Mouse (Mus musculus) CH12.LX (cell line): ENCODE results near the gene AI837181. TPM values are rescaled to one million over a fixed set of nuclear protein-coding genes. Genes with fewer than 3 reads are reported as not detected.

Source experiments
- DNase-seq: peaks from one replicate; pipeline ENCODE4 v3.0.0-alpha.2; 2013; ENCODE audit errors: extremely low read depth
- H3K27ac ChIP-seq: 2 replicates; pipeline ENCODE4 v1.5.1; 2012; ENCODE audit warnings: low read depth, mild to moderate bottlenecking, control low read depth, moderate library complexity; ENCODE audit not compliant: insufficient read depth
- H3K27me3 ChIP-seq: replicated peaks from 2 replicates; pipeline ENCODE3; 2012; ENCODE audit warnings: inconsistent platforms
- H3K36me3 ChIP-seq, 2 experiments: replicated peaks in 1 of 2; 2 replicates each; pipeline versions ENCODE3 to v1.6.1; 2012; ENCODE audit warnings: inconsistent platforms in 1 of 2, low read length in 1 of 2, mild to moderate bottlenecking in 1 of 2, mixed read lengths in 1 of 2, moderate library complexity in 1 of 2; ENCODE audit not compliant: control insufficient read depth in 1 of 2, insufficient read depth in 1 of 2
- H3K4me1 ChIP-seq, 2 experiments: 2 replicates each; pipeline ENCODE4 v1.6.1; 2012; ENCODE audit warnings: inconsistent platforms in 1 of 2, moderate library complexity in 1 of 2; ENCODE audit not compliant: insufficient read depth in 2 of 2, control insufficient read depth in 1 of 2
- H3K4me2 ChIP-seq: 2 replicates; pipeline ENCODE4 v1.6.1; 2012; ENCODE audit warnings: low read depth, mild to moderate bottlenecking, control low read depth; ENCODE audit not compliant: poor library complexity, insufficient read depth, severe bottlenecking
- H3K4me3 ChIP-seq, 3 experiments: fragments of 150-350 bp in 1 of 3; sonication (generic) in 1 of 3; replicated peaks in 1 of 3; 2 replicates each; pipeline versions ENCODE3 to v1.5.1; 2011 to 2012; ENCODE audit warnings: low read depth in 2 of 3, low read length in 2 of 3, mild to moderate bottlenecking in 2 of 3, moderate library complexity in 2 of 3, control low read depth in 1 of 3, improper control_type of control experiment in 1 of 3, inconsistent platforms in 1 of 3, mixed read lengths in 1 of 3; ENCODE audit not compliant: poor library complexity in 1 of 3
- H3K79me2 ChIP-seq: replicated peaks from 2 replicates; pipeline ENCODE4 v1.6.1; 2012; ENCODE audit warnings: mild to moderate bottlenecking, moderate library complexity; ENCODE audit not compliant: control insufficient read depth, poor library complexity, insufficient read depth, severe bottlenecking; ENCODE audit errors: extremely low read depth
- H3K9ac ChIP-seq: 2 replicates; pipeline ENCODE4 v1.6.1; 2012; ENCODE audit warnings: low read depth, mild to moderate bottlenecking, control low read depth, moderate library complexity; ENCODE audit not compliant: insufficient read depth
- H3K9me3 ChIP-seq: replicated peaks from 2 replicates; pipeline ENCODE3; 2012; ENCODE audit warnings: low read length, inconsistent platforms, mixed read lengths
- BHLHE40 ChIP-seq: IDR thresholded peaks from 2 replicates; pipeline ENCODE4 v1.6.1; 2011; ENCODE audit warnings: mild to moderate bottlenecking, low read depth, low read length, improper control_type of control experiment
- CHD1 ChIP-seq: IDR thresholded peaks from 2 replicates; pipeline ENCODE4 v1.6.1; 2012; ENCODE audit warnings: low read depth, low read length, improper control_type of control experiment, inconsistent platforms
- CHD2 ChIP-seq: IDR thresholded peaks from 2 replicates; pipeline ENCODE4 v1.6.1; 2011; ENCODE audit warnings: low read length, improper control_type of control experiment
- CTCF ChIP-seq, 2 experiments: IDR thresholded peaks in 1 of 2; conservative IDR thresholded peaks in 1 of 2; 2 replicates each; pipeline ENCODE4 v1.5.1; 2011 to 2012; ENCODE audit warnings: low read depth in 2 of 2, low read length in 2 of 2, improper control_type of control experiment in 1 of 2, inconsistent platforms in 1 of 2, mild to moderate bottlenecking in 1 of 2, moderate library complexity in 1 of 2
- ELF1 ChIP-seq: IDR thresholded peaks from 2 replicates; pipeline ENCODE4 v1.6.1; 2014; ENCODE audit warnings: low read depth, mild to moderate bottlenecking, inconsistent platforms, low read length, improper control_type of control experiment
- ETS1 ChIP-seq: conservative IDR thresholded peaks from 2 replicates; pipeline ENCODE4 v1.6.1; 2012; ENCODE audit warnings: low read depth, mild to moderate bottlenecking, inconsistent platforms, low read length, improper control_type of control experiment, moderate library complexity
- IRF4 ChIP-seq: IDR thresholded peaks from 2 replicates; pipeline ENCODE4 v1.6.1; 2014; ENCODE audit warnings: low read depth, mild to moderate bottlenecking, inconsistent platforms, low read length, improper control_type of control experiment
- JUND ChIP-seq: conservative IDR thresholded peaks from 2 replicates; pipeline ENCODE4 v1.6.1; 2011; ENCODE audit warnings: low read depth, low read length, improper control_type of control experiment
- KAT2A ChIP-seq: IDR thresholded peaks from 2 replicates; pipeline ENCODE4 v1.6.1; 2012; ENCODE audit warnings: low read length, improper control_type of control experiment, inconsistent platforms; ENCODE audit not compliant: insufficient replicate concordance
- MAFK ChIP-seq: IDR thresholded peaks from 2 replicates; pipeline ENCODE4 v1.6.1; 2011; ENCODE audit warnings: low read length, improper control_type of control experiment; ENCODE audit not compliant: insufficient replicate concordance
- MAX ChIP-seq: IDR thresholded peaks from 2 replicates; pipeline ENCODE4 v1.6.1; 2011; ENCODE audit warnings: low read length, improper control_type of control experiment
- NRF1 ChIP-seq: IDR thresholded peaks from 2 replicates; pipeline ENCODE4 v1.6.1; 2014; ENCODE audit warnings: low read depth, mild to moderate bottlenecking, inconsistent platforms, low read length, improper control_type of control experiment, moderate library complexity
- POLR2AphosphoS2 ChIP-seq: IDR thresholded peaks from 2 replicates; pipeline ENCODE4 v1.6.1; 2011; ENCODE audit warnings: low read depth, low read length, improper control_type of control experiment
- RAD21 ChIP-seq: IDR thresholded peaks from 2 replicates; pipeline ENCODE4 v1.6.1; 2011; ENCODE audit warnings: low read depth, mild to moderate bottlenecking, low read length, improper control_type of control experiment, moderate library complexity
- SMC3 ChIP-seq: IDR thresholded peaks from 2 replicates; pipeline ENCODE4 v1.6.1; 2011; ENCODE audit warnings: low read depth, low read length, improper control_type of control experiment
- TCF12 ChIP-seq: IDR thresholded peaks from 2 replicates; pipeline ENCODE4 v1.6.1; 2014; ENCODE audit warnings: low read depth, mild to moderate bottlenecking, inconsistent platforms, low read length, improper control_type of control experiment
- ZC3H11A ChIP-seq: IDR thresholded peaks from 2 replicates; pipeline ENCODE4 v1.6.1; 2012; ENCODE audit warnings: low read depth, mild to moderate bottlenecking, inconsistent platforms, low read length, improper control_type of control experiment
- ZKSCAN1 ChIP-seq: IDR thresholded peaks from 2 replicates; pipeline ENCODE4 v1.6.1; 2012; ENCODE audit warnings: low read depth, inconsistent platforms, low read length, improper control_type of control experiment, borderline replicate concordance
- dilution Hi-C: fragments of 300-500 bp; cut with MboI; formaldehyde crosslinking; loops from 2 replicates; pipeline ENCODE4 v1.14.3; 2020; ENCODE audit warnings: low sequenced_read_pairs; ENCODE audit not compliant: extremely low pct_unique_long_range_greater_than_20kb, extremely low pct_ligation_motif_present
- in situ Hi-C: fragments of 300-500 bp; cut with MboI; formaldehyde crosslinking; loops from 3 replicates; pipeline ENCODE4 v1.14.3; 2019; ENCODE audit warnings: low sequenced_read_pairs, low pct_ligation_motif_present, low pct_unique_long_range_greater_than_20kb, mixed read lengths
- polyA plus RNA-seq: library from polyadenylated mRNA; unstranded; fragments of >175 nt; gene quantifications from 2 replicates; pipeline ENCODE4 v1.2.1, GENCODE M21; 2012; ENCODE audit warnings: low read depth; ENCODE audit not compliant: insufficient read length
- total RNA-seq, 2 experiments: library from RNA; depleted of rRNA; stranded (reverse); fragments of 300-350 nt in 1 of 2; fragments of >200 nt in 1 of 2; gene quantifications; 2 replicates each; pipeline ENCODE4 v1.2.3; 2012 to 2014

AI837181 gene
- total and polyA plus RNA-seq, 3 experiments: 9.8 to 25.1 (median 22.0) TPM

DNA sequence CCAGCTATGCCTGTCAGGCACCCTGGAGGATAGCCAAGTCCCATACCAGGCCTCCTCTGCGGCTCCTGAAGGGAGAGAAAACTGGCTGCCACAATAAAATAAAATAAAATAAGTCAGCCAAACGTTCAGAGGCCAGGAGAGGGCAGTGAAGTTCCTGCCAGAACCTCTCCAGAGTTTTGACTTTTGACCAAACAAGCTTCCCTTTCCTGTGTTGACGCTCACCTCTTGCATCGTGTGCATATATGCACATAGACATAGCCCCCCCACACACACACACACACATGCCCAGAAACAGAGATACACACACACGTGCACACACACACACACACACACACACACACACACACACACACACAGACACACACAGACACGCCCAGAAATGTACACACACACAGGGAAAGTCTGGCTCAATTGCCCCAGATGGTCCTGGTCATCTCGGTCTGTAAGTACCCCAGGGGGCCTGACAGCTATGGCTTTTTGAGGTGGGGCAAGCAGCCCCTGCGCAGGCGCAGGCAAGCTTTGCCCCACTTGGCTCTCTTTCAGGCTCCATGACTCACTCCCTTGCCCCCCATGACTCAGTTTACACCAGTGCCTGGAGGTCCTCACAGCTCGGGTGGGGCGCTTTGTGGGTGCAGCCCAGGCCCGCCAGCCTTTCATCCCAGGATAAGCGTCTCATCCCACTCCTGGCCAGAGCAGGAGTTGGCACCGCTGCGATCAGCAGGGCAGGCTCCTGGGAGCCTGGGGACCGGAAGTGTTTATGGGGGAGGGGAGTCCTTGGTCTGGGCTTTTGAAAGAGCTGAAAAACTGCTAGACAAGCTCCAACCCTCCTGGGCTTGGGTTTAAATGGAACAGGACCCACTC is 8.3 kb downstream of the AI837181 start:
- H3K4me2 ChIP-seq: no peak overlapping the region
- peaks cover 16 to 38% of the 10 kb centered on the region in 2 experiments for H3K4me1 ChIP-seq
- DNase-seq: no peak
- H3K4me3 ChIP-seq: no peak overlapping the region
- no peak overlapping the region for H3K9ac ChIP-seq
- H3K27me3 ChIP-seq: peaks cover 23% of the 10 kb centered on the region
- in situ Hi-C loops: no loop called here
- no peak overlapping the region for H3K27ac ChIP-seq
- dilution Hi-C loops: no loop called here
- H3K9me3 ChIP-seq: no peaks in the 10 kb centered on the region
- H3K79me2 ChIP-seq: no peaks in the 10 kb centered on the region
- H3K36me3 ChIP-seq: peaks cover 0 to 2% of the 10 kb centered on the region in 2 experiments
- TF ChIP-seq ELF1 (peak; percentile 21; the same call in 1 of the 2 replicates), MAFK (no peak), RAD21 (peak; percentile 33), BHLHE40 (0 out of 2 replicates have a peak, but pooled peaks have one; percentile 23), KAT2A (no peak), CTCF (conservative IDR thresholded peaks at IDR 0.05 in 1 of 2, IDR thresholded peaks at IDR 0.05 in 1 of 2; ENCODE audit: low read depth in 2 of 2, low read length in 2 of 2) (peak in 1 of 2 experiments; percentile 51; a peak in 2 of 4 replicates)
- TF ChIP-seq, all 38 proteins: peak for 4

DNA sequence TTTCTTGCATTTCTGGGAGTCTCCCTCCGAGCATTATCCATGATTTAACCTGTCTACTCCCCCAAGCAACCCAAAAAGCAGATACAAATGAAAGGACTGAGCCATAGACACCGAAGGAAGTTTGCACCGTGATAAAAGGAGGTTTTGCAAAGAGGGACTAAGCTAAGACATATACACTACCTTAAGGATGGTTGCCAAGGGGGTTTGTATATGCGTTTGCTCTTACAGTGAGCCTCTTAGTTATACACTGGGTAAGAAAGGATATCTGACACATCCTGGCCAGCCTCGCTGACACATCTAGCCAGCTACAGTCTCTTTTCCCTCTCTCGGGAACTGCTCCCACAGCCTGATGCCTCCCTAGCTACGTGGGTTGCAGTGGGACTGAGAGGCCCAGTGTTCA is 9.0 kb downstream of the AI837181 start:
- dilution Hi-C loops (no loop called here), in situ Hi-C loops (no loop called here)
- no peak overlapping the region for H3K9ac ChIP-seq
- no peak overlapping the region for H3K4me3 ChIP-seq
- DNase-seq: no peak
- no peaks in the 10 kb centered on the region for H3K79me2 ChIP-seq
- H3K27me3 ChIP-seq: peaks cover 23% of the 10 kb centered on the region
- H3K36me3 ChIP-seq: peaks cover 0 to 1% of the 10 kb centered on the region in 2 experiments
- no peak overlapping the region for H3K4me2 ChIP-seq
- H3K4me1 ChIP-seq: peaks cover 16 to 38% of the 10 kb centered on the region in 2 experiments
- no peak overlapping the region for H3K27ac ChIP-seq
- no peak for TF ChIP-seq NRF1
- no peak for TF ChIP-seq RAD21
- no peak for TF ChIP-seq JUND
- no peak for TF ChIP-seq ETS1
- TF ChIP-seq CHD1: no peak
- TF ChIP-seq IRF4: no peak
- TF ChIP-seq SMC3: no peak
- TF ChIP-seq ZC3H11A: no peak
- no peak for TF ChIP-seq POLR2AphosphoS2
- no peak for TF ChIP-seq MAFK
- TF ChIP-seq ZKSCAN1: no peak
- no peak for TF ChIP-seq TCF12
- no peak for TF ChIP-seq MAX
- no peak for TF ChIP-seq CHD2
- no peaks in the 10 kb centered on the region for H3K9me3 ChIP-seq
